Mouse (Mus musculus) small intestine, adult 2 months (tissue): ENCODE measurements around the gene Fbxo3. TPM values are rescaled to one million over a fixed set of nuclear protein-coding genes. Genes with fewer than 3 reads are reported as not detected.
"Not testable (repeated sequence)": the region's sequence is repeated elsewhere in the genome, so short reads cannot be mapped to it uniquely, and the experiment has no call there.

Experiments used
- H3K27ac ChIP-seq: fragments of 200-500 bp; 2 replicates; pipeline ENCODE4 v1.5.1; 2012; ENCODE audit warnings: low read depth, low read length, control low read depth, inconsistent platforms; ENCODE audit not compliant: insufficient read depth
- H3K27me3 ChIP-seq: fragments of 200-500 bp; 2 replicates; pipeline ENCODE4 v1.6.1; 2012; ENCODE audit warnings: mild to moderate bottlenecking, moderate library complexity, low read length, inconsistent platforms; ENCODE audit not compliant: control insufficient read depth, insufficient read depth
- H3K36me3 ChIP-seq: fragments of 200-500 bp; 2 replicates; pipeline ENCODE4 v1.6.1; 2012; ENCODE audit warnings: mild to moderate bottlenecking, low read length, control low read depth, inconsistent platforms; ENCODE audit not compliant: control insufficient read depth, insufficient read depth
- H3K4me1 ChIP-seq: fragments of 200-500 bp; 2 replicates; pipeline ENCODE4 v1.6.1; 2012; ENCODE audit warnings: low read length, inconsistent platforms, mixed read lengths; ENCODE audit not compliant: control insufficient read depth, insufficient read depth, insufficient read length
- H3K4me3 ChIP-seq: fragments of 200-500 bp; 2 replicates; pipeline ENCODE4 v1.5.1; 2012; ENCODE audit warnings: low read depth, mild to moderate bottlenecking, control low read depth, inconsistent platforms, low read length, moderate library complexity
- CTCF ChIP-seq: fragments of 200-500 bp; IDR thresholded peaks from 2 replicates; pipeline ENCODE4 v1.5.1; 2012; ENCODE audit warnings: low read depth, mild to moderate bottlenecking, control low read depth, inconsistent platforms, low read length, moderate library complexity, mixed read lengths; ENCODE audit not compliant: insufficient replicate concordance, insufficient read length; ENCODE audit errors: extremely low read depth
- POLR2A ChIP-seq: fragments of 200-500 bp; IDR thresholded peaks from 2 replicates; pipeline ENCODE4 v1.6.1; 2012; ENCODE audit warnings: low read depth, mild to moderate bottlenecking, control low read depth, inconsistent platforms, low read length, moderate library complexity
- WGBS: fragments of 180-500 bp; shearing (Covaris S2); methylation state at CpG from one replicate; pipeline ENCODE4 v1.1.7; 2018; 5-methylcytosine and 5-hydroxymethylcytosine counted together
- polyA plus RNA-seq: library from polyadenylated mRNA; depleted of rRNA; stranded (reverse); fragments of >200 nt; gene quantifications from 2 replicates; pipeline ENCODE4 v1.2.3, GENCODE M21; 2012

Gene Fbxo3
- polyA plus RNA-seq, 1 experiment = 6.9 TPM

DNA sequence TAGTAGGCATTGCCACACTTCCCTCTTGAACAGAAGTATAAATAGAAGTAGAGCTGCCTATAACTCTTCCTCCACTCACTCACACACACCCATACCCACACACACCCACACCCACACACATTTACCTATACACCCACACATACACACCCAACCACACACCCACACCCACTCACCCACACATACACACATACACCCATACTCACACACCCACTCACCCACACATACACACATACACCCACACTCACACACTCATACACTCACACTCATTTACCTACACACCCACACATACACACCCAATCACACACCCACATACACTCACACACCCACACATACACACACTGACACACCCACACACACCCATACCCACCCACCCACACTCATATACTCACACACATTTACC, 55.0 kb downstream of the Fbxo3 start:
- H3K27me3 ChIP-seq = no peaks in the 10 kb centered on the region
- no peaks in the 10 kb centered on the region for H3K4me1 ChIP-seq
- no peak overlapping the region for H3K27ac ChIP-seq
- no peak overlapping the region for H3K4me3 ChIP-seq
- no peaks in the 10 kb centered on the region for H3K36me3 ChIP-seq
- no peak for TF ChIP-seq POLR2A
- TF ChIP-seq CTCF = no peak

DNA sequence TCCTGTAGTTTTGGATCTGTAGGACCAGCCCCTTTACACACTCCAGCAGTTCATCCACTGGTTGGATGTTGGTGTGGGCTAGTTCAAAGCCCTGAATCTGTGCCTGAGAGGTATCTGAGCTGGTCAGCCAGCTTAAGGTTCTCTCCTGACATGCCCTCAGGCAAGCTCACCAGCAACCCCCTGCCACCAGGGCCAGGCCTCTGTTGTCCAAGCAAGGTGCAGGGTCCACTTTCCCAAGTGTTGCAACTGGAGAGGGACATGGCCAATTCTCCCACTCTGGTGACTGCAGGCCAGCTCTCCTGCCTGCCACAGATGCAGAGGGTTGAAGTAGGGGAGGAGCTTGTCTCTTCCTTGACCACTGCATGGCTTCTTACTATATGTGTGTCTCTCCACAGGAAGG, 56.5 kb downstream of the Fbxo3 start:
- H3K27me3 ChIP-seq, H3K27ac ChIP-seq, H3K4me1 ChIP-seq, H3K36me3 ChIP-seq, H3K4me3 ChIP-seq: not testable (repeated sequence)

DNA sequence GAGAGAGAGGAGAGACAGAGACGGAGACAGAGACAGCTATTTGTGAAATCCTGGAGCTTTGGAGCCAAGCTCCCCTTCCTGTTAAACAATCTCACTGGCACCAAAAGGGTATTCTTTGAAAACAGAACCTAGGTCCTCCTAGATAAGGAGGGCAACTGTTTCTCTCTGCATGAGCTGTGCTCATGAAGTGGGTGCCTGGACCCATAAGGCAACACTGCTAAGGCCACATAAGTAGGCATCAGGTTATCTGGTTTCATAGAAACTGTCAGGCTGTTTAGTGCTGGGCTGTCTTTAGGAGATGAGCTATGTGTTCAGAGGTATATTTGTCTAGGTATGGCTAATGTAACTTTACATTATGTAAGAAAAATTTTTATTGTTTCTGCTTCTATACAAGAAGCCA, 60.0 kb downstream of the Fbxo3 start:
- H3K4me3 ChIP-seq, H3K4me1 ChIP-seq, H3K27ac ChIP-seq, H3K27me3 ChIP-seq, H3K36me3 ChIP-seq: not testable (repeated sequence)
- 89% methylated on average over 1 of the region's 1 CpGs for WGBS

DNA sequence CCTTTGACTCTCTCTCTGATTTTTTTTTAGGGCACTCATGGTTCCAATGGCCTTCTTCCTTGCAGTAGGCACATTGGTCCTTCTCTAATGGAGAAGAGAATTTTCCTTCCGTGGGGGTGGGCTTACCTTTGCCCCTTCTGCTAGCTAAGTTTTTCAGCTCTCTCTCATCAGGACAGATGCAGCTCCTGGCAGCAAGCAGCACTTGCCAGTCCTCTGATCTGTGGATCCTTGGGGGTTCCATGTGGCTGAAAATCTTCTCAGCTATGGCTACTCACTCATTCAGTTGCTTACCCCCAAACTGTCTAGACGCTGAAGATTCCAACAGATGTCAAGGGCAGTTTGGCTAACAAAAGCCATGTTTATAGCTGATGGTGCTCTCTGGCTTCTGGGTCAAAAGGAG, 65.8 kb downstream of the Fbxo3 start:
- TF ChIP-seq CTCF = no peak
- no peak for TF ChIP-seq POLR2A
- Histone ChIP-seq H3K4me1 (peaks cover 2% of the 10 kb centered on the region; the same call in 1 of the 2 replicates), H3K27me3 (no peaks in the 10 kb centered on the region), H3K4me3 (no peak overlapping the region), H3K27ac (no peak overlapping the region), H3K36me3 (no peaks in the 10 kb centered on the region)
- WGBS = 82% methylated on average over 2 of the region's 2 CpGs

DNA sequence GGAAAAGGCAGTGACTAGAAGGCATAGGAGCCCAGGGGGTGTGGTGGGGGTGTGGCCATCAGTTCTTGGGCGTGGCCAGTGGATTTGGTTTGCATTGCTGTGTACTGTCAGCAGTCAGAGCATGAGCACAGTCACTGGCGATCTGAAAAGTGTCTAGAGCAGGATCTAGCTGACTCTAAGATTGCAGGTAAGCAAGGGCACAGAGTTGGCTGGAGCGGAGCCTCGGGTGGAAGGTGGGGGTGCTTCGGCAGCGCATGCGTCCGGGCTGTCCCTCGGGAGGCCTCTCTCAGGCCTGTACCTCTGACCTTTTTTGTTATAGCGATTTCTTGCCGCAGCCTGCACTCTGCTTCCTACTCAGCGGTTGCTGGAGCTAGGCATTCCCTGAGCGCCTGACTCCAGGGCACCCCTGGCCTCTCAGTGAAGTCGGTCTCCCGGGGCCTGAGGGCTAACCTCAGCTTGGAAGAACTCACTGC, 68.3 kb downstream of the Fbxo3 start, which contains the start of gene Cd59a:
Cd59a (plus strand) TSS at position 61 of the 473 bp plus-strand sequence.
- H3K27ac ChIP-seq = 0 out of 2 replicates have a peak within 1 kb of the TSS, but pooled peaks have one; percentile 4
- TF ChIP-seq POLR2A (no peak), CTCF (no peak)
- 4% methylated on average over 15 of the region's 15 CpGs for WGBS
- no peaks in the 10 kb centered on the region for H3K27me3 ChIP-seq
- no peaks in the 10 kb centered on the region for H3K36me3 ChIP-seq
- peak within 1 kb of the TSS; percentile 57 for H3K4me3 ChIP-seq
- peaks cover 4% of the 10 kb centered on the region; the same call in 1 of the 2 replicates for H3K4me1 ChIP-seq

DNA sequence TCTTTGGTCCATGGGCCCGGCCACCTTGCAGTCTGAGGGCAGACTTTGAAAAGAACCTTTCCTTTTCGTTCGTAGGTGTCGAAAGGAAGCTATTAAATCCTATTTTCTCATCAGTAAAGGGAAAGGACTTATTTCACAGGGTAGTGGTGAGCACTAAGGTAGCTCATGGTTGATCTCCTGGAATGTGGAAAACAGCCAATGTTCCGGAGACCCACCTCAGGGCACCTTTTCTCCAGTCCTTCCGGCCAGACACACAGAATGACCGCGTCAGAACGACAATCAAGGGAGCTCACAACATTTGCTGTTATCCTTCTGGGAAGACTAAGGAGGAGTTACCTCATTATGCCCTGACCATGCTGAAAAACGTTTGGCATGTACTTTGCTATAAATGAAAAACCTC, 68.7 kb downstream of the Fbxo3 start:
- Histone ChIP-seq H3K27ac (0 out of 2 replicates have a peak overlapping the region, but pooled peaks have one; percentile 4), H3K36me3 (no peaks in the 10 kb centered on the region), H3K4me1 (peaks cover 4% of the 10 kb centered on the region; the same call in 1 of the 2 replicates), H3K27me3 (no peaks in the 10 kb centered on the region), H3K4me3 (peak overlapping the region; percentile 57)
- TF ChIP-seq POLR2A = no peak
- TF ChIP-seq CTCF = no peak
- 40% methylated on average over 10 of the region's 10 CpGs for WGBS

DNA sequence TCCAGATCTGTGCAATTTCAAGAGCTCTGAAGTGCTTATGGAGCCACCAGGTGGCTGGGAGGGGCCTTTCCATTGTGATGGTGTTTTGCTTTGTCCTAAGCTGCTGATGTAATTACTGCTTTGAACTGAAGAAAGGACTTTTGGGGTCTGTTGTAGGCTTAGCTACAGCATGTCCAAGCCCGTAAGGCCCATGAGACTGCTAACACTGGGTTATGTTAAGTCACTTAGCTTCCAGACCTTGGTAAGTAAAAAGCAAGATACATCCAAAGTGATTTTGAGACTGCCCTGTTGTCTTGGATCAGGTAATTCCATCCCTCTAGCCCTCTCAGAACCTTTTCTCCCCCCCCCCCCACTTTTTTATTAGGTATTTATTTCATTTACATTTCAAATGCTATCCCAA, 69.3 kb downstream of the Fbxo3 start:
- WGBS = 100% methylated on average over 1 of the region's 1 CpGs

DNA sequence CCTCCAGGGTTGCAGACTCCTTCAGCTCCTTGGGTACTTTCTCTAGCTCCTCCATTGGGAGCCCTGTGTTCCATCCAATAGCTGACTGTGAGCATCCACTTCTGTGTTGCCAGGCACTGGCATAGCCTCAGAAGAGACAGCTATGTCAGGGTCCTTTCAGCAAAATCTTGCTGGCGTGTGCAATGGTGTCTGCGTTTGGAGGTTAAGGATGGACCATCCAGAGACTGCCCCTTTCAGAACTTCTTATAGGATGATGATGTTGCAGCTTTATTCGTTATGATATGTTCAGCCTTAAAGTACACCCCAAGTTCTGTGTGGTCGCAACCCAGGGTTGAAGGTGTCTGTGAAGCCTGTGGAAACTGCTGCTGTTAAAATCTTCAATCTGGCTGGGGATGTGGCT, 69.9 kb downstream of the Fbxo3 start:
- 93% methylated on average over 4 of the region's 4 CpGs for WGBS
- H3K27me3 ChIP-seq, H3K4me1 ChIP-seq, H3K36me3 ChIP-seq, H3K27ac ChIP-seq, H3K4me3 ChIP-seq: not testable (repeated sequence)

More for the DNA sequence above, 69.3 kb downstream of the Fbxo3 start:
- not testable (repeated sequence) for H3K4me3 ChIP-seq, H3K27ac ChIP-seq, H3K27me3 ChIP-seq, H3K36me3 ChIP-seq, H3K4me1 ChIP-seq
